Mouse (Mus musculus) liver, postnatal 0 days (tissue): ENCODE measurements around the gene Cpne1.

Experiments
- CTCF ChIP-seq: sonication (generic); IDR thresholded peaks from 2 replicates; pipeline ENCODE4 v1.5.1; 2016; ENCODE audit warnings: antibody characterized with exemption, low read depth
- EP300 ChIP-seq: IDR thresholded peaks from 2 replicates; pipeline ENCODE4 v1.6.1; 2016; ENCODE audit warnings: antibody characterized with exemption, low read depth, mild to moderate bottlenecking

GRCm38 (mm10) chr2:156142820-156143219 lies 31.1 kb upstream of the Cpne1 start:
- no peak; the same call in 1 of the 2 replicates for TF ChIP-seq CTCF
- no peak for TF ChIP-seq EP300
